ENCODE assay signal across 11 mouse cellular contexts in genomic region chr2:173730444-173730966, GRCm38 (mm10). TPM values are rescaled to one million over a fixed set of nuclear protein-coding genes. Genes with fewer than 3 reads are reported as not detected.
A peak's percentile ranks its signal among the peaks of the same experiment; 100 is the strongest.
DNase-seq lines count a peak whose midpoint lies in the region; ATAC-seq and TF ChIP-seq lines count a peak whose summit lies in the region.
"Had no signal": no experiment of that assay in that cellular context is flagged by ENCODE, and none has a peak within 500 bp of the region (broad histone marks: within the 10 kb centered on the region; RNA-seq: fewer than 3 reads in every experiment).

No protein-coding gene starts in this region.

- no peaks in the 10 kb centered on the region for H3K27me3 ChIP-seq in kidney, postnatal 0 days (ENCODE audit: insufficient read depth, low read length)
- H3K27me3 ChIP-seq in hindbrain, embryonic 14.5 days (ENCODE audit: control insufficient read depth, insufficient read depth, low read length) = no peaks in the 10 kb centered on the region
- H3K27me3 ChIP-seq in neural tube, embryonic 12.5 days (replicated peaks) = no peaks in the 10 kb centered on the region

- no peak overlapping the region for H3K4me3 ChIP-seq in kidney, postnatal 0 days (replicated peaks; ENCODE audit: low read depth, low read length)
- H3K4me3 ChIP-seq in hindbrain, embryonic 14.5 days (replicated peaks; ENCODE audit: low read length) = no peak overlapping the region
- H3K4me3 ChIP-seq in neural tube, embryonic 12.5 days = no peak overlapping the region

- no peaks in the 10 kb centered on the region; the same call in 1 of the 2 replicates for H3K4me1 ChIP-seq in kidney, postnatal 0 days (replicated peaks; ENCODE audit: insufficient read depth, low read length)
- H3K4me1 ChIP-seq in hindbrain, embryonic 14.5 days (replicated peaks; ENCODE audit: control insufficient read depth, insufficient read depth, low read length) = peaks cover 6% of the 10 kb centered on the region; the same call in 1 of the 2 replicates
- peaks cover 11% of the 10 kb centered on the region for H3K4me1 ChIP-seq in neural tube, embryonic 12.5 days

- no peaks in the 10 kb centered on the region for H3K36me3 ChIP-seq in kidney, postnatal 0 days (ENCODE audit: insufficient read depth, low read length)
- no peaks in the 10 kb centered on the region for H3K36me3 ChIP-seq in hindbrain, embryonic 14.5 days (replicated peaks; ENCODE audit: control insufficient read depth, insufficient read depth)
- no peaks in the 10 kb centered on the region for H3K36me3 ChIP-seq in neural tube, embryonic 12.5 days

- no peak for ATAC-seq in kidney, postnatal 0 days (replicated peaks; ENCODE audit: low FRiP score, low read depth)
- peak; percentile 73 for ATAC-seq in hindbrain, embryonic 14.5 days (ENCODE audit: low FRiP score)
- ATAC-seq in neural tube, embryonic 12.5 days (ENCODE audit: low FRiP score, low read depth) = peak; percentile 83

- no peak for TF ChIP-seq POLR2A in brain, embryonic 14.5 days (IDR thresholded peaks at IDR 0.05; ENCODE audit: borderline replicate concordance, extremely low read depth, insufficient read depth, insufficient read length, poor library complexity, severe bottlenecking)

- no peak overlapping the region for H3K27ac ChIP-seq in kidney, postnatal 0 days
- H3K27ac ChIP-seq in hindbrain, embryonic 14.5 days = peak overlapping the region; percentile 46; the same call in 1 of the 2 replicates
- no peak overlapping the region for H3K27ac ChIP-seq in neural tube, embryonic 12.5 days

- TF ChIP-seq CTCF in kidney, postnatal 0 days (IDR thresholded peaks at IDR 0.05; ENCODE audit: low read depth) = no peak
- TF ChIP-seq CTCF in brain, embryonic 14.5 days (IDR thresholded peaks at IDR 0.05; ENCODE audit: borderline replicate concordance, extremely low read depth, insufficient read depth, insufficient read length) = no peak

- no peak overlapping the region for H3K4me2 ChIP-seq in kidney, postnatal 0 days (ENCODE audit: low read length)
- no peak overlapping the region for H3K4me2 ChIP-seq in hindbrain, embryonic 14.5 days (replicated peaks)
- H3K4me2 ChIP-seq in neural tube, embryonic 12.5 days (replicated peaks) = 0 out of 2 replicates have a peak overlapping the region, but pooled peaks have one; percentile 7

- H3K9ac ChIP-seq in kidney, postnatal 0 days (ENCODE audit: low read depth, low read length) = no peak overlapping the region
- no peak overlapping the region for H3K9ac ChIP-seq in hindbrain, embryonic 14.5 days
- no peak overlapping the region for H3K9ac ChIP-seq in neural tube, embryonic 12.5 days

- H3K9me3 ChIP-seq in kidney, postnatal 0 days (replicated peaks; ENCODE audit: low read length) = no peaks in the 10 kb centered on the region
- H3K9me3 ChIP-seq in hindbrain, embryonic 14.5 days (ENCODE audit: control insufficient read depth, low read length) = no peaks in the 10 kb centered on the region
- no peaks in the 10 kb centered on the region for H3K9me3 ChIP-seq in neural tube, embryonic 12.5 days

- peak; percentile 57 for DNase-seq in kidney, postnatal 0 days (ENCODE audit: low spot score)
- DNase-seq in kidney, adult 18-20 months = no peak
- DNase-seq in brain, embryonic 14.5 days (ENCODE audit: low read depth) = peak; percentile 91
- DNase-seq in hindbrain, embryonic 14.5 days (ENCODE audit: low spot score) = peak; percentile 52
- no peak for DNase-seq in frontal cortex, postnatal 14 days (ENCODE audit: low spot score in 2 of 2)
- DNase-seq in gastrocnemius, postnatal 25 days = no peak
- no peak for DNase-seq in thymus, postnatal 36 days
- DNase-seq: cerebellum, postnatal 36 days; lung, adult 2 months had no signal

- 10% methylated on average over 9 of the region's 9 CpGs for WGBS in kidney, postnatal 0 days
- 7% methylated on average over 9 of the region's 9 CpGs for WGBS in hindbrain, embryonic 14.5 days
- 3% methylated on average over 9 of the region's 9 CpGs for WGBS in neural tube, embryonic 12.5 days

RNA-seq across cellular contexts. Expression of gene Vapb, which starts 6.8 kb away (rescaled TPM):
- polyA plus RNA-seq in kidney, postnatal 0 days (2015; fragmentation: Nextera tagmentation; extraction: Ambion mirVana) = 12.2 and 16.3 TPM in 2 replicates
- polyA plus RNA-seq in brain, embryonic 14.5 days (2012; rRNA removed) = 23.9 and 42.5 TPM in 2 replicates
- 14.1 and 19.1 TPM in 2 replicates for polyA plus RNA-seq in hindbrain, embryonic 14.5 days (2014; fragmentation: Nextera tagmentation; extraction: Ambion mirVana)
- polyA plus RNA-seq in neural tube, embryonic 12.5 days (2016; fragmentation: Nextera tagmentation; extraction: Ambion mirVana) = 15.7 and 19.1 TPM in 2 replicates
- 100 to 1,000 TPM; 149 to 155 TPM for total RNA-seq in gastrocnemius, postnatal 25 days (2021)

RNA-seq across cellular contexts. Expression of gene 1700010B08Rik, which starts 11.3 kb away (rescaled TPM):
- not detected in 2 replicates for polyA plus RNA-seq in kidney, postnatal 0 days (2015; fragmentation: Nextera tagmentation; extraction: Ambion mirVana)
- not detected in 2 replicates for polyA plus RNA-seq in brain, embryonic 14.5 days (2012; rRNA removed)
- polyA plus RNA-seq in hindbrain, embryonic 14.5 days (2014; fragmentation: Nextera tagmentation; extraction: Ambion mirVana) = not detected in 2 replicates
- not detected in 2 replicates for polyA plus RNA-seq in neural tube, embryonic 12.5 days (2016; fragmentation: Nextera tagmentation; extraction: Ambion mirVana)
- not detected for total RNA-seq in gastrocnemius, postnatal 25 days (2021)
- polyA plus RNA-seq: kidney, embryonic 14.5 days; lung, adult 2 months had no signal

Comparison
In these comparisons a context has a peak if more than half of its experiments do, and no peak if none do; other contexts are left out.
1. DNase-seq: peak in kidney, postnatal 0 days (single experiment), brain, embryonic 14.5 days (single experiment) and hindbrain, embryonic 14.5 days (single experiment); none in kidney, adult 18-20 months (single experiment), frontal cortex, postnatal 14 days (0 of 2), gastrocnemius, postnatal 25 days (single experiment) and thymus, postnatal 36 days (0 of 2).